Mouse (Mus musculus) liver, embryonic 16.5 days (tissue): Measurements from ENCODE around the gene Mpped1. TPM values are rescaled to one million over a fixed set of nuclear protein-coding genes. Genes with fewer than 3 reads are reported as not detected.

ENCODE experiments used
- ATAC-seq: fragments of 200-750 bp; cut with Nextera tagmentation; 2 replicates; pipeline ENCODE4 v1.8.0; 2017; ENCODE audit warnings: low read depth, mild to moderate bottlenecking, moderate number of reproducible peaks, moderate library complexity
- H3K27ac ChIP-seq: fragments of 300-500 bp; sonication (generic); 2 replicates; pipeline ENCODE4 v1.5.1; 2014; ENCODE audit warnings: mild to moderate bottlenecking, low read length
- H3K27me3 ChIP-seq: fragments of 300-500 bp; sonication (generic); 2 replicates; pipeline ENCODE4 v1.6.1; 2014; ENCODE audit warnings: low read depth, low read length, mixed read lengths; ENCODE audit not compliant: control insufficient read depth, insufficient read depth
- H3K36me3 ChIP-seq: fragments of 300-500 bp; sonication (generic); 2 replicates; pipeline ENCODE4 v1.6.1; 2014; ENCODE audit warnings: mild to moderate bottlenecking; ENCODE audit not compliant: control insufficient read depth, insufficient read depth
- H3K4me1 ChIP-seq: fragments of 300-500 bp; sonication (generic); 2 replicates; pipeline ENCODE4 v1.6.1; 2014; ENCODE audit warnings: low read depth, low read length, mixed read lengths; ENCODE audit not compliant: control insufficient read depth
- H3K4me2 ChIP-seq: fragments of 300-500 bp; sonication (generic); 2 replicates; pipeline ENCODE4 v1.6.1; 2014; ENCODE audit warnings: low read depth, low read length, mixed read lengths
- H3K4me3 ChIP-seq: fragments of 300-500 bp; sonication (generic); 2 replicates; pipeline ENCODE4 v1.5.1; 2014; ENCODE audit warnings: low read depth, mild to moderate bottlenecking, low read length
- H3K9ac ChIP-seq: fragments of 300-500 bp; sonication (generic); 2 replicates; pipeline ENCODE4 v1.6.1; 2014; ENCODE audit warnings: low read depth, low read length
- H3K9me3 ChIP-seq: fragments of 300-500 bp; sonication (generic); replicated peaks from 2 replicates; pipeline ENCODE4 v1.6.1; 2016; ENCODE audit warnings: low read length; ENCODE audit not compliant: control insufficient read depth
- WGBS: fragments of 180-500 bp; shearing (Covaris S2); extraction: QIAGEN DNeasy Blood & Tissue Kit; methylation state at CpG from one replicate; pipeline ENCODE4 v1.1.7; 2014; ENCODE audit not compliant: insufficient replicate concordance; 5-methylcytosine and 5-hydroxymethylcytosine counted together
- polyA plus RNA-seq: library from polyadenylated mRNA; unstranded; fragments of >200 nt; fragmentation: Nextera tagmentation; extraction: Ambion mirVana; gene quantifications from 2 replicates; pipeline ENCODE4 v1.2.1, GENCODE M21; 2015

The Mpped1 gene
- polyA plus RNA-seq, 1 experiment from 2014 or later: not detected

DNA sequence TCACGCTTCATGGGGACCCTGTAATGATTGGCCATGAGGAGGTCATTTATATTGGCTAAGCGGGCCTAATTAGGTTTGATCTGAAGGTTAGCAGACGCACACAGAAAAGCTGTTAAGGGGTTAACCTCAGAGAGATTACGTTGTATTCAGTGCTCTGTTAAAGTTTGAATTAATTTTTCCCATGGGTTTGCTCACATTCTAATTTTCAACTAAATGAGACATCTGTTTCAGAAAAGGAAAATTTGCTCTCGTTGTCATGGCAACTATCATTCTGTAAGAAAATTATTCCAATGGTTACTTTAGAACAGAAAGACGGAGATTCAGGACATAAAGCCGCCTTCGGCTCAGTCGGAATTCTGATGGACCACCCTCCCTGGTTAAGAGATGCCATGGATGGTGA lies 68.9 kb downstream of the Mpped1 start:
- Histone ChIP-seq H3K4me2 (no peak overlapping the region), H3K9me3 (no peaks in the 10 kb centered on the region), H3K27me3 (no peaks in the 10 kb centered on the region), H3K4me3 (no peak overlapping the region), H3K4me1 (no peaks in the 10 kb centered on the region), H3K9ac (no peak overlapping the region), H3K27ac (no peak overlapping the region), H3K36me3 (no peaks in the 10 kb centered on the region)
- ATAC-seq: no peak
- WGBS: 61% methylated on average over 9 of the region's 9 CpGs

DNA sequence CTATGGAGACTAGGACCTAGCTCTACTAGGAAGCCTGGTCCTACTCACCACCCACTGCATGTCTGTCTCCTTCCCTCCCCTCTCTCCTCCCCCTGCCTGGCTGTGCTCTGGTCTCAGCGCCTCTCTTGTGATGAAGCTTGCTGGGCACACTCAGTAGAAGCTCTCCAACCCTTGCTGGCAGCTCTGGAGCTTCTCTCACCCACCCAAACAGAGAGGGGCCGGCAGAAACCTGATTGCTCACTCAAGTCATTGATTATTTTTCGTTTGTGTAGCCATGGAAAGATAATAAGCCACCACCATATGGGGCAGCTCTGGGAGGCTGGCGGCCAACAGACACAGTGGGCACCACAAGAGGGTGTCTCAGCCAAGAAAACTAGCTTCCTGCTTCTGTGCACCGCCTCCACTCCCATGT lies 74.1 kb downstream of the Mpped1 start:
- Histone ChIP-seq H3K4me3 (no peak overlapping the region), H3K4me2 (no peak overlapping the region), H3K36me3 (no peaks in the 10 kb centered on the region), H3K9me3 (no peaks in the 10 kb centered on the region), H3K27ac (no peak overlapping the region), H3K4me1 (no peaks in the 10 kb centered on the region), H3K27me3 (no peaks in the 10 kb centered on the region), H3K9ac (no peak overlapping the region)
- 46% methylated on average over 5 of the region's 5 CpGs for WGBS
- no peak for ATAC-seq

DNA sequence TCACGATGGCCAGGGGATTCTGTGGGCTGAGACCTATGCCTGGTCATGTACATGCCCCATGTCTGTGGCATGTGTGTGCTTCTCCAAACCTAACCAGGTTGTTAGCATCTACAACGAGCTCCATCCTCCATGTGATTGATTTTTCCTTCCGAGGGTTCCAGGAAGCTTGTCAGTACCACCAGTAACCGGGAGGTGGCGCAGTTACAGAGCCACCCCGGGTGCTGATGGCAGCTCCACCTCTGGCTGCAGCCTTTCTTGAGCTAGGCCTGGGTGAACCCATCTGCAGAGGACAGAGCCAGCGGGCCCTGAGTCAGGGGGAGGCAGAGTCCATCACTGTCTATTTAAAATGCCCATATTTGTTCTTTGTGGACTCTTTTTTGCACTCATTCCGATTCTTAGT lies 77.9 kb downstream of the Mpped1 start:
- no peak overlapping the region for H3K9ac ChIP-seq
- H3K27ac ChIP-seq: no peak overlapping the region
- ATAC-seq: no peak
- no peaks in the 10 kb centered on the region for H3K27me3 ChIP-seq
- no peak overlapping the region for H3K4me3 ChIP-seq
- no peaks in the 10 kb centered on the region for H3K4me1 ChIP-seq
- no peaks in the 10 kb centered on the region for H3K9me3 ChIP-seq
- no peak overlapping the region for H3K4me2 ChIP-seq
- H3K36me3 ChIP-seq: no peaks in the 10 kb centered on the region
- WGBS: 14% methylated on average over 8 of the region's 8 CpGs

DNA sequence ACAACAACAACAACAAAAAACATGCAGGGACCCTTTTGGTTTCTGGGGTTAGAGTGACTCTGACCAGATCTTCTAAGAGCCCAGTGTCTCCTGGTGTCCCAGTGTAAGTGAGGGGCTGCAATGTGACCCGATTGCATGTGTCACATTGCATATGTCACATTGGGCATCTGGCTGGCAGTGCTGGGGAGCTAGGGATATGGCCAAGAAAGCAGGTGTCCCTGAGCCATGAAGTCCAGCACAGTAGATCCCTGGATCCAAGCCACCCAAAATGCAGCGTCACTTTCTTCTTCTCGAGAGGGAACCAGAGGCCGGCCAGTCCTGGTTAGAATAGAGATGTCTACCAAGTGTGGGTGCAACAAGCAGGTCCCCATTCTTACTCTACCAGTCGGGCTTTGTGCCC lies 86.4 kb downstream of the Mpped1 start:
- no peak overlapping the region for H3K4me2 ChIP-seq
- WGBS: 55% methylated on average over 5 of the region's 5 CpGs
- H3K27me3 ChIP-seq: no peaks in the 10 kb centered on the region
- H3K9me3 ChIP-seq: no peaks in the 10 kb centered on the region
- H3K27ac ChIP-seq: no peak overlapping the region
- H3K36me3 ChIP-seq: no peaks in the 10 kb centered on the region
- no peak overlapping the region for H3K4me3 ChIP-seq
- H3K4me1 ChIP-seq: no peaks in the 10 kb centered on the region
- ATAC-seq: no peak
- H3K9ac ChIP-seq: no peak overlapping the region

DNA sequence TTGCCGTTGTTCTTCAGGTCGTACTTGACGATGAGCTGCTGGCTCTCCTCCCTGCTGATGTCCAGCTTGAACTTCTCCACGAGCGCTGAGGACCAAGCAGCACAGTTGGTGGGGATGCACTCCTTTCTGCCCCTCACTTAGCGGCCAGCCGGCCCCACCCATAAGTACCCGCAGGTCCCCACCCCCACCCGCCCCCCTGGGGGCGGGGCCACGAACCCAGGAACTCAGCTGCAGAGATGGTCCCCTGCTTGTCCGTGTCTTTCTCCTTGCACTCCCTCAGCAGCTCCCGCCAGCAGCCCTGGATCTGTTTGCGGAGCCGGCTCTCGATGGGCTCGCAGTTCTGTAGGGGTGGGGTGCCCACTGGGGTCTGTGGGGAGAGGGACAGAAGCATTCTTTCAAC lies 91.7 kb downstream of the Mpped1 start:
- Histone ChIP-seq H3K9ac (no peak overlapping the region), H3K27ac (no peak overlapping the region), H3K4me1 (no peaks in the 10 kb centered on the region), H3K9me3 (no peaks in the 10 kb centered on the region), H3K27me3 (no peaks in the 10 kb centered on the region), H3K36me3 (no peaks in the 10 kb centered on the region), H3K4me2 (no peak overlapping the region), H3K4me3 (no peak overlapping the region)
- 12% methylated on average over 17 of the region's 17 CpGs for WGBS
- no peak for ATAC-seq

DNA sequence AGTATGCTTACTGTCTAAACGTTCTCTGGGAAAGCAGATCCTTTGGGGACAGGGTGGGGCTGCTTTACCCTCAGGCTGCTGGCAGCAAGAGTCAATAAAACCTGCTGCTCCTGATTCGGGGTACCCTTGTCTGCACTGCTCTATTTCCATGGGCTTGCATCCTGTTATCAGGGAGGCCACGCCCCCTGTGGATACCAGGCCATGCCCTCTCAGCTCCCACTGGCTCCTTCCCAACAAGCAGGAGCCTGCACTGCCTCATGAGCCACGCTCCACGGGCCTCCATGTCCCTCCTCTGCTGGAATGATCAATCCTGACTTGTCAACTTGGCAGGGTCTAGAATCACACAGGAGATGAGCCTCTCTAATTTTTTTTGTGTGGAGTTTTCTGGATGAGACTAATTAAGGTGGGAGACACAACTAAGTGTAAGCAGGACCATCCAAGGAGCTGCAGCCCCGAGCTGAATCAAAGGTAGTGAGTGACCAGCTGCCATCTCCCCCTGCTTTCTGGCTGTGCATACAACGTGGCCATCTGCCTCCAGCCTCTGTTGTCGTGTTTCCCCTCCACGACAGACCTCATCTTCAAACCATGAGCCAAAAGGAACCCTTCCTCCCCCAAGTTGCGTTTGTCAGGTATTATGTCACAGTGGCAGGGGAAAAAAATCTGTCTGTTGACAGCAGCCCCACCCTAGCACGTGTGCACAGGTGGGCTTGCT lies 98.0 kb downstream of the Mpped1 start:
- Histone ChIP-seq H3K4me3 (no peak overlapping the region), H3K27ac (no peak overlapping the region), H3K4me2 (no peak overlapping the region), H3K9ac (no peak overlapping the region), H3K36me3 (no peaks in the 10 kb centered on the region), H3K9me3 (no peaks in the 10 kb centered on the region), H3K4me1 (no peaks in the 10 kb centered on the region), H3K27me3 (no peaks in the 10 kb centered on the region)
- ATAC-seq: no peak
- WGBS: 41% methylated on average over 11 of the region's 11 CpGs

DNA sequence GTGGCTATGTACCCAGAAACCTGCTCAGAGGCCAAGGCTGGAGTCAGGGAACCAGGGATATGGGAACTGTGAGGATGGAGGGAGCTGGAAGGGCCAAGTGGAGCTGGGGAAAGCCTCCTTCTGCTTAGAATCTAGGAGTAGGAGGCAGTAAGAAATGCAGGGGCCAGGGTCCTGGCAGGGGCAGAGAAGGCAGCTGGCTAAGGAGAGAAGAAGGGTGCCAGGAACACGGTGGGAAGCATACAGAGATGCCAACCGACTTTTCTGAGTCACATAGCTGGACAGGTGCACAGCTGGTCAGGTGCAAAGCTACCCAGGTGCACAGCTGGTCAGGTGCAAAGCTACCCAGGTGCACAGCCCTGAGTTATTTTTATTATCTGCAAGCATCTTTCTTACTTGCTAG lies 98.6 kb downstream of the Mpped1 start:
- H3K9ac ChIP-seq: no peak overlapping the region
- H3K4me2 ChIP-seq: no peak overlapping the region
- no peak overlapping the region for H3K27ac ChIP-seq
- 58% methylated on average over 2 of the region's 2 CpGs for WGBS
- H3K9me3 ChIP-seq: no peaks in the 10 kb centered on the region
- no peaks in the 10 kb centered on the region for H3K36me3 ChIP-seq
- H3K27me3 ChIP-seq: no peaks in the 10 kb centered on the region
- H3K4me1 ChIP-seq: no peaks in the 10 kb centered on the region
- H3K4me3 ChIP-seq: no peak overlapping the region
- no peak for ATAC-seq

DNA sequence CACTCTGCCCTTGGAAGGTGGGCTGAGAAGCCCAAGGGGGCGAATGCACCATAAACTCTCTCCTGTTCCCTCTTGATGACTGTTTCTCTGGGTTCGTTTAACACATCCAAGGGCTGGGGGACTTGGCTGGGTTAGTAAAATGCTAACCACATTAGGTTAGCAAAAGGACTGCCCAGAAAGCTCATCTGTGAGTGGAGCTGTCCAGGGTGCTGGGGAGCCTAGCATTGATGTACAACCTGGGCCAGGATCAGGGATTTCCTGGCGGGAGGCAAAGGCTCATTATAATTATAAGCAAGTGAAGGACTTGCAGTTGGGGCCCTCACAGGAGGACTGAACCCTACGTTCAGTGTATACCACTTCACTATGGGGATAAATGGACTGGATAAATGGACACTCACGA lies 100.6 kb downstream of the Mpped1 start:
- Histone ChIP-seq H3K27me3 (no peaks in the 10 kb centered on the region), H3K36me3 (no peaks in the 10 kb centered on the region), H3K4me2 (no peak overlapping the region), H3K9me3 (no peaks in the 10 kb centered on the region), H3K4me3 (no peak overlapping the region), H3K9ac (no peak overlapping the region), H3K4me1 (no peaks in the 10 kb centered on the region), H3K27ac (no peak overlapping the region)
- ATAC-seq: no peak
- WGBS: 18% methylated on average over 5 of the region's 5 CpGs

DNA sequence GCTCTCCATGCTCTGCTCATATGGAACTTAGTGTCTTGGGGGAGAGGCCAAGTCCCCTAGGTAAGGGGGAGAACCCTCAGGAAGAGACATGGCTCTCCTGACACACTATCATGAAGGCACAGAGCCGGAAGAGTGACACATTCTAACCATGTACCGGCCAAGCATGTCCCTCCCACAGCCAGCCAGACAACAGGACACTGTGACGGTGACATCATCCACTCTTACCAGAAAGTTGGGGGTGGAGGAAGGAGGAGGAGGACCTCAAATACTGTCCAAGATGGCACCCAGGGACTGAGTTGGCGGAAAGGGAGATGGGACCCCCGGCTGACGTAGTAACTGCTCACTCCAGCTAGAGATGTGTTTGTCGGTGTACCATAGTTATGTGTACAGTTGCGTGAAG lies 104.6 kb downstream of the Mpped1 start:
- no peak overlapping the region for H3K27ac ChIP-seq
- no peaks in the 10 kb centered on the region for H3K27me3 ChIP-seq
- 74% methylated on average over 8 of the region's 8 CpGs for WGBS
- no peak for ATAC-seq
- H3K4me2 ChIP-seq: no peak overlapping the region
- H3K9me3 ChIP-seq: no peaks in the 10 kb centered on the region
- H3K4me3 ChIP-seq: no peak overlapping the region
- no peaks in the 10 kb centered on the region for H3K36me3 ChIP-seq
- no peak overlapping the region for H3K9ac ChIP-seq
- H3K4me1 ChIP-seq: no peaks in the 10 kb centered on the region
